Mouse (Mus musculus) CH12.LX (cell line): ENCODE measurements around the gene Golph3l.
A peak's percentile ranks its signal among the peaks of the same experiment; 100 is the strongest.

Experiments
- BHLHE40 ChIP-seq: IDR thresholded peaks from 2 replicates; pipeline ENCODE4 v1.6.1; 2011; ENCODE audit warnings: mild to moderate bottlenecking, low read depth, low read length, improper control_type of control experiment
- CTCF ChIP-seq, 2 experiments: IDR thresholded peaks in 1 of 2; conservative IDR thresholded peaks in 1 of 2; 2 replicates each; pipeline ENCODE4 v1.5.1; 2011 to 2012; ENCODE audit warnings: low read depth in 2 of 2, low read length in 2 of 2, improper control_type of control experiment in 1 of 2, inconsistent platforms in 1 of 2, mild to moderate bottlenecking in 1 of 2, moderate library complexity in 1 of 2
- E2F4 ChIP-seq: IDR thresholded peaks from 2 replicates; pipeline ENCODE4 v1.6.1; 2011; ENCODE audit warnings: low read depth, low read length, improper control_type of control experiment; ENCODE audit not compliant: insufficient replicate concordance
- EP300 ChIP-seq: IDR thresholded peaks from 2 replicates; pipeline ENCODE4 v1.6.1; 2011; ENCODE audit warnings: low read length, improper control_type of control experiment
- HCFC1 ChIP-seq: IDR thresholded peaks from 2 replicates; pipeline ENCODE4 v1.6.1; 2012; ENCODE audit warnings: low read depth, mild to moderate bottlenecking, inconsistent platforms, low read length, improper control_type of control experiment
- MAZ ChIP-seq: IDR thresholded peaks from 2 replicates; pipeline ENCODE4 v1.6.1; 2012; ENCODE audit warnings: low read depth, mild to moderate bottlenecking, inconsistent platforms, low read length, improper control_type of control experiment, moderate library complexity
- MXI1 ChIP-seq: IDR thresholded peaks from 2 replicates; pipeline ENCODE4 v1.6.1; 2011; ENCODE audit warnings: mild to moderate bottlenecking, low read depth, low read length, improper control_type of control experiment
- POLR2A ChIP-seq: IDR thresholded peaks from 2 replicates; pipeline ENCODE4 v1.6.1; 2011; ENCODE audit warnings: low read depth, mild to moderate bottlenecking, improper control_type of control experiment, low read length
- POLR2AphosphoS2 ChIP-seq: IDR thresholded peaks from 2 replicates; pipeline ENCODE4 v1.6.1; 2011; ENCODE audit warnings: low read depth, low read length, improper control_type of control experiment
- RAD21 ChIP-seq: IDR thresholded peaks from 2 replicates; pipeline ENCODE4 v1.6.1; 2011; ENCODE audit warnings: low read depth, mild to moderate bottlenecking, low read length, improper control_type of control experiment, moderate library complexity
- USF1 ChIP-seq: IDR thresholded peaks from 2 replicates; pipeline ENCODE4 v1.6.1; 2014; ENCODE audit warnings: low read depth, mild to moderate bottlenecking, inconsistent platforms, low read length, improper control_type of control experiment
- ZMIZ1 ChIP-seq: IDR thresholded peaks from 2 replicates; pipeline ENCODE4 v1.6.1; 2012; ENCODE audit warnings: low read depth, mild to moderate bottlenecking, inconsistent platforms, low read length, improper control_type of control experiment

- TF ChIP-seq MAZ (no peak), USF1 (no peak), BHLHE40 (no peak), POLR2A (no peak), CTCF (conservative IDR thresholded peaks at IDR 0.05 in 1 of 2, IDR thresholded peaks at IDR 0.05 in 1 of 2; ENCODE audit: low read depth in 2 of 2, low read length in 2 of 2) (peak; percentile 32 to 77; a peak in 3 of 4 replicates), E2F4 (no peak), POLR2AphosphoS2 (no peak), HCFC1 (no peak), EP300 (no peak), MXI1 (no peak; the same call in 1 of the 2 replicates), ZMIZ1 (no peak), RAD21 (peak; percentile 67)
Observed at GRCm38 (mm10) chr3:95632648-95633588, 44.2 kb downstream of the Golph3l start.
